Mouse (Mus musculus): ENCODE data around the gene Cyb561.

GRCm38 (mm10) chr11:105968948-105969347, 15.8 kb upstream of the Cyb561 start:
- TF ChIP-seq EP300 (IDR thresholded peaks at IDR 0.05; ENCODE audit: insufficient read depth, low read depth, low read length) (no peak), CTCF (IDR thresholded peaks at IDR 0.05) (no peak)

Measured in heart, adult 2 months (tissue).